Mouse (Mus musculus): ENCODE measurements around the gene Ttc8. TPM values are rescaled to one million over a fixed set of nuclear protein-coding genes. Genes with fewer than 3 reads are reported as not detected.

The Ttc8 gene
- polyA plus RNA-seq, 1 experiment: 6.2 TPM

DNA sequence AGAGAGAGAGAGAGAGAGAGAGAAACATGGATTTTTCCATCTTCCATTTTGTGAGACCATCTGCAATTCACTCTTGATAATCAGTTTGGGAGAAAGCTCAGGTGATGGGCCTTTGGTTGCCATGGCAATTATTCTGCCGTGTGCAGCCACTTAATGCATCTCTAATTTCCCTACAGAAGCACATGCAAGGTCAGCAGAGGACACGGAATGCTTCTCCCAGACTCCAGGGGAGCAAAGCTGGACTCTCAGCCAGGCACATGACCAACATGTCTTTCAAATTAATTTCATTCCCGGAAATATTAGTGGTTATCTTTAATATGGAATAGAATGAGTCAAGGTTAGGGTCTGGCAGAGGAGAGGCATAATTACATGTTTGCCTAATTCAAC is 71.4 kb downstream of the Ttc8 start:
- no peak overlapping the region for H3K4me2 ChIP-seq (ENCODE audit: low read depth)
- H3K79me2 ChIP-seq (ENCODE audit: control insufficient read depth, insufficient read depth): no peaks in the 10 kb centered on the region
- no peaks in the 10 kb centered on the region for H3K27me3 ChIP-seq (ENCODE audit: control insufficient read depth, insufficient read depth, insufficient read length)
- H3K36me3 ChIP-seq (ENCODE audit: control insufficient read depth, insufficient read depth): no peaks in the 10 kb centered on the region
- H3ac ChIP-seq (ENCODE audit: control insufficient read depth, insufficient read length): no peak overlapping the region
- H3K4me3 ChIP-seq: no peak overlapping the region
- TF ChIP-seq MAX (IDR thresholded peaks at IDR 0.05; ENCODE audit: low read depth): no peak
- TF ChIP-seq CEBPB (IDR thresholded peaks at IDR 0.05; ENCODE audit: insufficient read depth, poor library complexity, severe bottlenecking): no peak
- no peak for TF ChIP-seq POLR2A (IDR thresholded peaks at IDR 0.05; ENCODE audit: insufficient read length, low read depth)
- no peak for TF ChIP-seq REST (IDR thresholded peaks at IDR 0.05; ENCODE audit: insufficient read depth, insufficient read length)
- no peak for TF ChIP-seq MYOD1 (IDR thresholded peaks at IDR 0.05; ENCODE audit: control insufficient read depth in 1 of 3, insufficient read length in 2 of 3, low read depth in 2 of 3)
- TF ChIP-seq TCF12 (IDR thresholded peaks at IDR 0.05; ENCODE audit: insufficient read depth, poor library complexity, severe bottlenecking): no peak
- no peak for TF ChIP-seq E2F4 (IDR thresholded peaks at IDR 0.05; ENCODE audit: insufficient read depth)
- TF ChIP-seq POLR2AphosphoS2 (IDR thresholded peaks at IDR 0.05; ENCODE audit: insufficient read length, low read depth): no peak
- TF ChIP-seq MYOG (IDR thresholded peaks at IDR 0.05; ENCODE audit: control insufficient read depth in 1 of 3, insufficient read depth in 1 of 3, insufficient read length in 2 of 3, low read depth in 2 of 3): no peak
- no peak for TF ChIP-seq TCF3 (IDR thresholded peaks at IDR 0.05; ENCODE audit: insufficient read length, low read depth)
- no peak for TF ChIP-seq USF1 (IDR thresholded peaks at IDR 0.05; ENCODE audit: low read depth)
- no peak for TF ChIP-seq SRF (IDR thresholded peaks at IDR 0.05; ENCODE audit: control insufficient read depth, insufficient read length, low read depth)

- no peaks in the 10 kb centered on the region for H3K27me3 ChIP-seq (ENCODE audit: control insufficient read depth, insufficient read depth, insufficient read length)
- no peaks in the 10 kb centered on the region for H3K79me2 ChIP-seq (ENCODE audit: control insufficient read depth, insufficient read depth)
- no peaks in the 10 kb centered on the region for H3K36me3 ChIP-seq (ENCODE audit: control insufficient read depth, insufficient read depth)
- peak overlapping the region; percentile 46 for H3K4me2 ChIP-seq (ENCODE audit: low read depth)
- no peak for TF ChIP-seq MYOG (IDR thresholded peaks at IDR 0.05; ENCODE audit: control insufficient read depth in 1 of 3, insufficient read depth in 1 of 3, insufficient read length in 2 of 3, low read depth in 2 of 3)
- TF ChIP-seq USF1 (IDR thresholded peaks at IDR 0.05; ENCODE audit: low read depth): no peak
- TF ChIP-seq POLR2AphosphoS2 (IDR thresholded peaks at IDR 0.05; ENCODE audit: insufficient read length, low read depth): no peak
- TF ChIP-seq MYOD1 (IDR thresholded peaks at IDR 0.05; ENCODE audit: control insufficient read depth in 1 of 3, insufficient read length in 2 of 3, low read depth in 2 of 3): no peak
- no peak for TF ChIP-seq REST (IDR thresholded peaks at IDR 0.05; ENCODE audit: insufficient read depth, insufficient read length)
- no peak for TF ChIP-seq CEBPB (IDR thresholded peaks at IDR 0.05; ENCODE audit: insufficient read depth, poor library complexity, severe bottlenecking)
- no peak for TF ChIP-seq MAX (IDR thresholded peaks at IDR 0.05; ENCODE audit: low read depth)
- no peak for TF ChIP-seq TCF12 (IDR thresholded peaks at IDR 0.05; ENCODE audit: insufficient read depth, poor library complexity, severe bottlenecking)
- no peak for TF ChIP-seq SRF (IDR thresholded peaks at IDR 0.05; ENCODE audit: control insufficient read depth, insufficient read length, low read depth)
- TF ChIP-seq TCF3 (IDR thresholded peaks at IDR 0.05; ENCODE audit: insufficient read length, low read depth): no peak
- TF ChIP-seq E2F4 (IDR thresholded peaks at IDR 0.05; ENCODE audit: insufficient read depth): no peak
- no peak for TF ChIP-seq POLR2A (IDR thresholded peaks at IDR 0.05; ENCODE audit: insufficient read length, low read depth)
- no peak overlapping the region for H3ac ChIP-seq (ENCODE audit: control insufficient read depth, insufficient read length)
- no peak overlapping the region for H3K4me3 ChIP-seq
Measured at GRCm38 (mm10) chr12:98993736-98994135, 73.4 kb downstream of the Ttc8 start.

DNA sequence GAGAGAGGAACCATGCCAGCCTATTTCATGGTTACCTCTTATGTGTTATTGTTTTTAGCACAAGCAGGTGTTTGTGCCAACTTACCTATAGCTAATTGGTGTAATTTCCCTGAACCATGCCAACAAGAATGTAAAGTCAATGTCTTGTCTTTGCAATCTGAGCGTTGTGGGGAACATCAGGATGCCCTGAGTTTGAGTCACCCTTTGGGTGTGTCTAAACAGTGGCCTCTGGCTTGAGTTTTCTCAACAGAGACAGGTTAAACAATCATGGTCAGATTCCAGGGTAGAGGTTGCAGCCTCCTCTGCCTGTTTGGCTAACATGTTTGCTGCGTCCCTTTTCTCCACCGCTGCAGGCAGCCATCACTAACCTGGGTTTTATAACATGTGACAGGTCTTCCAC is 74.0 kb downstream of the Ttc8 start:
- no peaks in the 10 kb centered on the region for H3K27me3 ChIP-seq (ENCODE audit: control insufficient read depth, insufficient read depth, insufficient read length)
- H3K4me2 ChIP-seq (ENCODE audit: low read depth): peak overlapping the region; percentile 46
- H3K79me2 ChIP-seq (ENCODE audit: control insufficient read depth, insufficient read depth): no peaks in the 10 kb centered on the region
- TF ChIP-seq POLR2A (IDR thresholded peaks at IDR 0.05; ENCODE audit: insufficient read length, low read depth) (no peak), TCF12 (IDR thresholded peaks at IDR 0.05; ENCODE audit: insufficient read depth, poor library complexity, severe bottlenecking) (no peak), TCF3 (IDR thresholded peaks at IDR 0.05; ENCODE audit: insufficient read length, low read depth) (no peak), MYOD1 (IDR thresholded peaks at IDR 0.05; ENCODE audit: control insufficient read depth in 1 of 3, insufficient read length in 2 of 3, low read depth in 2 of 3) (no peak), USF1 (IDR thresholded peaks at IDR 0.05; ENCODE audit: low read depth) (no peak), CEBPB (IDR thresholded peaks at IDR 0.05; ENCODE audit: insufficient read depth, poor library complexity, severe bottlenecking) (no peak), REST (IDR thresholded peaks at IDR 0.05; ENCODE audit: insufficient read depth, insufficient read length) (no peak)
- H3K36me3 ChIP-seq (ENCODE audit: control insufficient read depth, insufficient read depth): no peaks in the 10 kb centered on the region
- H3K4me3 ChIP-seq: no peak overlapping the region
- H3ac ChIP-seq (ENCODE audit: control insufficient read depth, insufficient read length): no peak overlapping the region

- Histone ChIP-seq H3K79me2 (ENCODE audit: control insufficient read depth, insufficient read depth) (no peaks in the 10 kb centered on the region), H3ac (ENCODE audit: control insufficient read depth, insufficient read length) (no peak overlapping the region), H3K4me2 (ENCODE audit: low read depth) (peak overlapping the region; percentile 55), H3K4me3 (no peak overlapping the region), H3K36me3 (ENCODE audit: control insufficient read depth, insufficient read depth) (no peaks in the 10 kb centered on the region), H3K27me3 (ENCODE audit: control insufficient read depth, insufficient read depth, insufficient read length) (no peaks in the 10 kb centered on the region)
- TF ChIP-seq MYOD1 (IDR thresholded peaks at IDR 0.05; ENCODE audit: control insufficient read depth in 1 of 3, insufficient read length in 2 of 3, low read depth in 2 of 3) (peak in 1 of 3 experiments; percentile 12), CEBPB (IDR thresholded peaks at IDR 0.05; ENCODE audit: insufficient read depth, poor library complexity, severe bottlenecking) (no peak)
Measured at GRCm38 (mm10) chr12:98995881-98996280, 75.5 kb downstream of the Ttc8 start.

GRCm38 (mm10) chr12:98996581-98996988 is 76.2 kb downstream of the Ttc8 start:
- Histone ChIP-seq H3K79me2 (ENCODE audit: control insufficient read depth, insufficient read depth) (no peaks in the 10 kb centered on the region), H3K36me3 (ENCODE audit: control insufficient read depth, insufficient read depth) (no peaks in the 10 kb centered on the region), H3ac (ENCODE audit: control insufficient read depth, insufficient read length) (no peak overlapping the region), H3K4me2 (ENCODE audit: low read depth) (peak overlapping the region; percentile 55), H3K4me3 (no peak overlapping the region), H3K27me3 (ENCODE audit: control insufficient read depth, insufficient read depth, insufficient read length) (no peaks in the 10 kb centered on the region)
- TF ChIP-seq TCF12 (IDR thresholded peaks at IDR 0.05; ENCODE audit: insufficient read depth, poor library complexity, severe bottlenecking) (no peak), USF1 (IDR thresholded peaks at IDR 0.05; ENCODE audit: low read depth) (no peak), MAX (IDR thresholded peaks at IDR 0.05; ENCODE audit: low read depth) (no peak), REST (IDR thresholded peaks at IDR 0.05; ENCODE audit: insufficient read depth, insufficient read length) (no peak), SRF (IDR thresholded peaks at IDR 0.05; ENCODE audit: control insufficient read depth, insufficient read length, low read depth) (no peak), CEBPB (IDR thresholded peaks at IDR 0.05; ENCODE audit: insufficient read depth, poor library complexity, severe bottlenecking) (no peak), E2F4 (IDR thresholded peaks at IDR 0.05; ENCODE audit: insufficient read depth) (no peak), MYOD1 (IDR thresholded peaks at IDR 0.05; ENCODE audit: control insufficient read depth in 1 of 3, insufficient read length in 2 of 3, low read depth in 2 of 3) (no peak), TCF3 (IDR thresholded peaks at IDR 0.05; ENCODE audit: insufficient read length, low read depth) (no peak), MYOG (IDR thresholded peaks at IDR 0.05; ENCODE audit: control insufficient read depth in 1 of 3, insufficient read depth in 1 of 3, insufficient read length in 2 of 3, low read depth in 2 of 3) (no peak), POLR2AphosphoS2 (IDR thresholded peaks at IDR 0.05; ENCODE audit: insufficient read length, low read depth) (no peak)

All from myocyte (in vitro differentiated cells).